In genomic region chr17:56302363-56302996, GRCm38 (mm10) we compare ENCODE assay signal across 9 mouse cellular contexts. TPM values are rescaled to one million over a fixed set of nuclear protein-coding genes. Genes with fewer than 3 reads are reported as not detected.
DNase-seq lines count a peak whose midpoint lies in the region; ATAC-seq and TF ChIP-seq lines count a peak whose summit lies in the region.
"Had no signal": no experiment of that assay in that cellular context is flagged by ENCODE, and none has a peak within 500 bp of the region (broad histone marks: within the 10 kb centered on the region; RNA-seq: fewer than 3 reads in every experiment).

No protein-coding gene starts in this region.

- H3ac ChIP-seq in myocyte (ENCODE audit: control insufficient read depth, insufficient read length): no peak overlapping the region

- 0 out of 2 replicates have a peak overlapping the region, but pooled peaks have one; percentile 87 for H3K27ac ChIP-seq in forebrain, embryonic 13.5 days
- no peak overlapping the region for H3K27ac ChIP-seq in thymus, adult 2 months (ENCODE audit: control insufficient read depth, insufficient read depth, low read length)

- no peak for TF ChIP-seq CTCF in E14TG2a.4 (conservative IDR thresholded peaks at IDR 0.05; ENCODE audit: low read length)
- TF ChIP-seq CTCF in thymus, adult 2 months (IDR thresholded peaks at IDR 0.05; ENCODE audit: borderline replicate concordance, control insufficient read depth, extremely low read depth, insufficient read depth, low read length, poor library complexity): no peak

- peak overlapping the region; percentile 94 for H3K4me3 ChIP-seq in E14TG2a.4 (replicated peaks; ENCODE audit: low read length)
- no peak overlapping the region for H3K4me3 ChIP-seq in forebrain, embryonic 13.5 days
- peak overlapping the region; percentile 83 for H3K4me3 ChIP-seq in myocyte
- no peak overlapping the region for H3K4me3 ChIP-seq in thymus, adult 2 months (ENCODE audit: control insufficient read depth, insufficient read depth, low read length)

- no peaks in the 10 kb centered on the region for H3K9me3 ChIP-seq in E14TG2a.4 (ENCODE audit: low read length)
- H3K9me3 ChIP-seq in forebrain, embryonic 13.5 days (replicated peaks): no peaks in the 10 kb centered on the region

- peak; percentile 53 for DNase-seq in adrenal gland, adult 2 months
- DNase-seq in adrenal gland, adult 18-20 months (ENCODE audit: low spot score in 2 of 2): no peak
- DNase-seq in kidney, postnatal 14 days: peak; percentile 64
- DNase-seq in right cerebral cortex, adult 2 months (ENCODE audit: low spot score in 2 of 2): no peak
- DNase-seq in thymus, adult 2 months: no peak

- H3K27me3 ChIP-seq in E14TG2a.4 (ENCODE audit: insufficient read depth, low read length) (no peaks in the 10 kb centered on the region), myocyte (ENCODE audit: control insufficient read depth, insufficient read depth, insufficient read length) (no peaks in the 10 kb centered on the region)
- no peaks in the 10 kb centered on the region for H3K27me3 ChIP-seq in forebrain, embryonic 13.5 days
- no peaks in the 10 kb centered on the region for H3K27me3 ChIP-seq in thymus, adult 2 months (ENCODE audit: control insufficient read depth, insufficient read depth, low read length)

- no peak for TF ChIP-seq POLR2A in myocyte (IDR thresholded peaks at IDR 0.05; ENCODE audit: insufficient read length, low read depth)
- no peak for TF ChIP-seq POLR2A in thymus, adult 2 months (IDR thresholded peaks at IDR 0.05; ENCODE audit: control insufficient read depth, extremely low read depth, insufficient read depth, low read length, poor library complexity)

- no peak overlapping the region for H3K9ac ChIP-seq in forebrain, embryonic 13.5 days

- peaks cover 29% of the 10 kb centered on the region for H3K36me3 ChIP-seq in E14TG2a.4 (ENCODE audit: insufficient read depth, low read length)
- peaks cover 19% of the 10 kb centered on the region for H3K36me3 ChIP-seq in forebrain, embryonic 13.5 days (ENCODE audit: poor library complexity, severe bottlenecking)
- H3K36me3 ChIP-seq in myocyte (ENCODE audit: control insufficient read depth, insufficient read depth): no peaks in the 10 kb centered on the region
- H3K36me3 ChIP-seq in thymus, adult 2 months (ENCODE audit: control insufficient read depth, insufficient read depth, low read length): no peaks in the 10 kb centered on the region; the same call in 1 of the 2 replicates

- 25% methylated on average over 13 of the region's 13 CpGs for WGBS in forebrain, embryonic 13.5 days
- WGBS in thymus, adult 2 months: 80% methylated on average over 13 of the region's 13 CpGs

- H3K4me2 ChIP-seq in forebrain, embryonic 13.5 days: peak overlapping the region; percentile 97
- H3K4me2 ChIP-seq in myocyte (ENCODE audit: low read depth): peak overlapping the region; percentile 53

- ATAC-seq in forebrain, embryonic 13.5 days: no peak

- H3K4me1 ChIP-seq in E14TG2a.4 (replicated peaks; ENCODE audit: low read depth, low read length): peaks cover 72% of the 10 kb centered on the region
- H3K4me1 ChIP-seq in forebrain, embryonic 13.5 days: peaks cover 42% of the 10 kb centered on the region
- peaks cover 30% of the 10 kb centered on the region for H3K4me1 ChIP-seq in thymus, adult 2 months (replicated peaks; ENCODE audit: control insufficient read depth, insufficient read depth, low read length)

- peaks cover 32% of the 10 kb centered on the region for H3K79me2 ChIP-seq in myocyte (ENCODE audit: control insufficient read depth, insufficient read depth)

TF ChIP-seq in myocyte, 11 proteins besides CTCF, POLR2A, EP300 and RAD21:
- TF ChIP-seq USF1 (IDR thresholded peaks at IDR 0.05; ENCODE audit: low read depth) (no peak), MYOD1 (IDR thresholded peaks at IDR 0.05; ENCODE audit: control insufficient read depth in 1 of 3, insufficient read length in 2 of 3, low read depth in 2 of 3) (no peak), SRF (IDR thresholded peaks at IDR 0.05; ENCODE audit: control insufficient read depth, insufficient read length, low read depth) (no peak), E2F4 (IDR thresholded peaks at IDR 0.05; ENCODE audit: insufficient read depth) (no peak), REST (IDR thresholded peaks at IDR 0.05; ENCODE audit: insufficient read depth, insufficient read length) (no peak), CEBPB (IDR thresholded peaks at IDR 0.05; ENCODE audit: insufficient read depth, poor library complexity, severe bottlenecking) (no peak), TCF3 (IDR thresholded peaks at IDR 0.05; ENCODE audit: insufficient read length, low read depth) (no peak), TCF12 (IDR thresholded peaks at IDR 0.05; ENCODE audit: insufficient read depth, poor library complexity, severe bottlenecking) (no peak), POLR2AphosphoS2 (IDR thresholded peaks at IDR 0.05; ENCODE audit: insufficient read length, low read depth) (no peak), MAX (IDR thresholded peaks at IDR 0.05; ENCODE audit: low read depth) (no peak), MYOG (IDR thresholded peaks at IDR 0.05; ENCODE audit: control insufficient read depth in 1 of 3, insufficient read depth in 1 of 3, insufficient read length in 2 of 3, low read depth in 2 of 3) (no peak)

RNA-seq across cellular contexts. Expression of gene Uhrf1, which starts 0.6 kb away (rescaled TPM):
- total RNA-seq in adrenal gland, adult 2 months (2021): 1 to 10 TPM; 3.1 to 3.5 TPM
- polyA plus RNA-seq in adrenal gland, adult 2 months (2012; rRNA removed): 2.7 and 3.0 TPM in 2 replicates
- total RNA-seq in adrenal gland, adult 18-20 months (2021): 1 to 10 TPM; 1.8 to 3.1 TPM
- polyA plus RNA-seq in forebrain, embryonic 13.5 days (2015; fragmentation: Nextera tagmentation; extraction: Ambion mirVana): 119 and 138 TPM in 2 replicates
- polyA plus RNA-seq in myocyte (2012; fragmentation: generic; extraction: Trizol): 18.4 TPM
- 154 and 258 TPM in 2 replicates for polyA plus RNA-seq in thymus, adult 2 months (2012; rRNA removed)

RNA-seq across cellular contexts. Expression of gene Arrdc5, which starts 2.4 kb away (rescaled TPM):
- not detected for total RNA-seq in adrenal gland, adult 2 months (2021)
- not detected in 2 replicates for polyA plus RNA-seq in adrenal gland, adult 2 months (2012; rRNA removed)
- not detected for total RNA-seq in adrenal gland, adult 18-20 months (2021)
- not detected in 2 replicates for polyA plus RNA-seq in forebrain, embryonic 13.5 days (2015; fragmentation: Nextera tagmentation; extraction: Ambion mirVana)
- polyA plus RNA-seq in myocyte (2012; fragmentation: generic; extraction: Trizol): not detected
- not detected in 2 replicates for polyA plus RNA-seq in thymus, adult 2 months (2012; rRNA removed)
- polyA plus RNA-seq: small intestine, adult 2 months had no signal

RNA-seq across cellular contexts. Expression of gene Plin3, which starts 9.8 kb away (rescaled TPM):
- total RNA-seq in adrenal gland, adult 2 months (2021): 100 to 1,000 TPM in 1 of 2 experiments, 10 to 100 TPM in 1; 65.9 to 101 TPM
- polyA plus RNA-seq in adrenal gland, adult 2 months (2012; rRNA removed): 43.9 and 51.8 TPM in 2 replicates
- 10 to 100 TPM; 66.0 to 84.7 TPM for total RNA-seq in adrenal gland, adult 18-20 months (2021)
- polyA plus RNA-seq in forebrain, embryonic 13.5 days (2015; fragmentation: Nextera tagmentation; extraction: Ambion mirVana): 18.3 and 21.8 TPM in 2 replicates
- 44.8 TPM for polyA plus RNA-seq in myocyte (2012; fragmentation: generic; extraction: Trizol)
- polyA plus RNA-seq in thymus, adult 2 months (2012; rRNA removed): 29.3 and 33.0 TPM in 2 replicates

RNA-seq across cellular contexts. Expression of gene Kdm4b, which starts 23.4 kb away (rescaled TPM):
- 10 to 100 TPM; 37.6 to 37.8 TPM for total RNA-seq in adrenal gland, adult 2 months (2021)
- 53.7 and 56.4 TPM in 2 replicates for polyA plus RNA-seq in adrenal gland, adult 2 months (2012; rRNA removed)
- 10 to 100 TPM; 31.9 to 39.9 TPM for total RNA-seq in adrenal gland, adult 18-20 months (2021)
- polyA plus RNA-seq in forebrain, embryonic 13.5 days (2015; fragmentation: Nextera tagmentation; extraction: Ambion mirVana): 51.4 and 55.9 TPM in 2 replicates
- polyA plus RNA-seq in myocyte (2012; fragmentation: generic; extraction: Trizol): 31.3 TPM
- 94.1 and 117 TPM in 2 replicates for polyA plus RNA-seq in thymus, adult 2 months (2012; rRNA removed)

RNA-seq across cellular contexts. Expression of gene Ticam1, which starts 25.9 kb away (rescaled TPM):
- total RNA-seq in adrenal gland, adult 2 months (2021): 10 to 100 TPM; 22.7 to 29.4 TPM
- polyA plus RNA-seq in adrenal gland, adult 2 months (2012; rRNA removed): 39.7 and 50.2 TPM in 2 replicates
- total RNA-seq in adrenal gland, adult 18-20 months (2021): 10 to 100 TPM; 23.1 to 26.7 TPM
- 1.4 and 1.6 TPM in 2 replicates for polyA plus RNA-seq in forebrain, embryonic 13.5 days (2015; fragmentation: Nextera tagmentation; extraction: Ambion mirVana)
- polyA plus RNA-seq in myocyte (2012; fragmentation: generic; extraction: Trizol): 9.1 TPM
- 21.6 and 23.1 TPM in 2 replicates for polyA plus RNA-seq in thymus, adult 2 months (2012; rRNA removed)

Comparison
In these comparisons a context has a peak if more than half of its experiments do, and no peak if none do; other contexts are left out.
1. DNase-seq: peak in adrenal gland, adult 2 months (single experiment) and kidney, postnatal 14 days (single experiment); none in adrenal gland, adult 18-20 months (0 of 2), right cerebral cortex, adult 2 months (0 of 2) and thymus, adult 2 months (single experiment).
2. H3K4me3 ChIP-seq: peak in E14TG2a.4 (single experiment) and myocyte (single experiment); none in forebrain, embryonic 13.5 days (single experiment) and thymus, adult 2 months (single experiment).